Mouse (Mus musculus): ENCODE measurements around the gene Dnah8.

DNA sequence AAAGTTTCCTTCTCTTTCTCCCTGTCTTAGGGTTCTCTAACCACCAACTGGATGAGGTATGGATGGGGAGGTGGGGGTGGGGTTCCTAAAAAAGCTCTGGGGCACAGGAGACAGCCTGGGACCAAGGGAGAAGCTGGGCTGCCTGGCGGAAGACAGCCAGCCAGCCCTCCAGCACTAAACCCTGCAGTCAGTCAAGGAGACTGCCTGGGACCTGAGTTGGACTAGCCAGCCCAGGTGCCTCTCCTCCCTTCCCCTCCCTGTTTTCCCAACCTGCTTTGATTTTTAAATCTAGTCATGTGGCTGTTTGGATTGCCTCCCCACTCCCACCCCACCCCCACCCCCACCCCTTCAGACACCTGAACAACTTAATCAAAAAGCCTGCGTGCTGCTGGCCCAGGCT is 256.8 kb downstream of the Dnah8 start:
- no peak for TF ChIP-seq CTCF (IDR thresholded peaks at IDR 0.05; ENCODE audit: extremely low read depth, insufficient read depth, low read length)
- TF ChIP-seq POLR2A (IDR thresholded peaks at IDR 0.05; ENCODE audit: extremely low read depth, insufficient read depth, low read length): no peak
